Mouse (Mus musculus): ENCODE measurements at regions not wholly inside any gene's neighbourhood (a gene's known extent, or its start where the extent isn't known, plus 50 kb on each side); places are given as distances from the start of the nearest gene placed in this dataset.
"Not testable (repeated sequence)": the region's sequence is repeated elsewhere in the genome, so short reads cannot be mapped to it uniquely, and the experiment has no call there.

DNA sequence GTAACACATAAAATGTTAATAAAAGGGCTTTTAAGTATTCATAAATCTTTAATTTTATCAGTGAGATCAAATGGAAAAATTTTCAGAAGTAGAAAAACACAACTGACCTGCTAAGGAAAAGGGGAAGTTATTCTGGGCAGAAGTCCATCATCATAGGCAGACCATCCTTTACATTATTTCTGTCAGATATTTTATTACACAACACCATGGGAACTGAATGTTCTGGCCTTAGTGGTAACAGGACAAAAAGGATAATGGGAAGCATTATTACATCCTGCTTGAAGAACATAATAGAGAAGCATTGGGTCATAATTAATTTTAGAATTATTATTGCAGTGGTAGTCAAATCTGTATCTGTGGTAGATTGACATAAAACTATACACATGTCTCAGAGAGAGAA is 603.5 kb upstream of the Gje1 start:
- DNase-seq (ENCODE audit: low spot score): no peak

DNA sequence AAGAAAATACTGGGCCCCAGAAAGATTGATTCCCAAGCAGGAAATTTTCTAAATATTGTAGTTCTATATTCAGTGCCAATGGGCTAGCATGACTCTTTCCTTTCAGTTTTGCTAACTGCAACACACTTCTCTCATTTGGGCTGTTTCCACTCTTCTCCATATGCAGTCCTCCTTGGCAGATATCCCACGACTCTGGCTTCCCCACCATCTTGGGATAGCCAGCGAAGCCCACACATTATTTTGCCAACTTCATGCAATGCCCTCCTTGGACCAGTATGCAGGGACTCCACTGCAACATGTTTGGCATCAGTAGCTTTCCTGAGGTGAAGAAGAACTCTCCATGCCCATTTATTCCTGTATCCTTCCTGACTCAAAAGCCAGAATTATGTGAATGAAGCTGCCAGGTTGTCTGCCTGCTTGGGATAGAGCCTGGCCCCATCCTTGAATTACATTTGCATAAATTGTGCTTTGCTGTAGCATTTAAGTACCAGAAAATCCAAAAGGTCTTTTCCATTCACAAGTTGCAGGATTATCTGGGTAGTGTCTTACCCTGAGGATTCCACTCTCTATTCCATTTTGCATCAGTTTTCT is 599.1 kb upstream of the Gje1 start:
- no peak for DNase-seq (ENCODE audit: low spot score)

DNA sequence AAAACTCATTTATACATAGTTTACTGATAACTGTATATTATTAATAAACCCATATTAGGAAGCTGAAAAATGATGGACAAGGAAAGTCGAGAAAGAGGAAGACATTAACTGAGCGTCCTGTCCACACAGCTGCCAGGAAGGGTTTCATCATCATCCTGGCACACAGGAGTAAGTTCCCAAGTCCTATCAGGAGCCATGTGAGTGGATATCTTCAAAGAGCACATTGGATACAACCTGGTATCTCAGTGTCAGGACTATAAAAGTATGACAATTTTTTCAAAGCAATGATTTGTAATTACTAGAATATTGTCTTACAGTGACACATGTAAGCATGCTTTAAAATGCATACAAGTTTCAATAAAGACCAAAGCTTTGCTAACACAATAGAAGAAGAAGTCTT is 592.6 kb upstream of the Gje1 start:
- DNase-seq (ENCODE audit: low spot score): no peak

DNA sequence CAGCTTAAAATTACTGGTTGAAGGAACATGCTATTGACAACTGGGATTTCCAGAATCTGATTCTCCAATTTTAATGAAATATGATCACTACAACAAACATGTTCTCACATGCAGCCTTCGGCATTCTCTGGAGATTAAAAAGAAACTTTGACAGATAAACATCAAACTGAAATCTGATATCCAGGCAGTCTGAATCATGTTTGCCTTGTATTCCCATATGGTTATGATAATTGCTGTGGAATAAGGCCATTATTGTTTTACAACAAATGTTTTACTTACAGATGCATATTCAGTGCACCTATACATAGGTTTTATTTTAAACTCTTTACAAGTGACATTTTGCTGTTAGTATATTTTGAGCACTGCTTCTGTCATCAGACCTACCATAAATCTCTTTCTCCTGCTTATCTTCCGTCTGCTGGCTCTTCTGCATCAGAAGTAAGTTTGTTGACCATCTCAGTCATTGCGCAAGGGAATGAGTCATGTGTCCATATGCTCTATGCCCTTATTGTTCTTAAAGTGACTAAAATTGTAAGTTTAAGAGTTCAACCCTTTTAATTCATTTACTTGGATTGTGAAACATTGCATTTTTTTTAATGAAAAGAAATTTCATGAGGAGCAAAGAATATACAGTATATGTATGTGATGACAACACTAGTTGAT is 587.9 kb upstream of the Gje1 start:
- no peak for DNase-seq (ENCODE audit: low spot score)

DNA sequence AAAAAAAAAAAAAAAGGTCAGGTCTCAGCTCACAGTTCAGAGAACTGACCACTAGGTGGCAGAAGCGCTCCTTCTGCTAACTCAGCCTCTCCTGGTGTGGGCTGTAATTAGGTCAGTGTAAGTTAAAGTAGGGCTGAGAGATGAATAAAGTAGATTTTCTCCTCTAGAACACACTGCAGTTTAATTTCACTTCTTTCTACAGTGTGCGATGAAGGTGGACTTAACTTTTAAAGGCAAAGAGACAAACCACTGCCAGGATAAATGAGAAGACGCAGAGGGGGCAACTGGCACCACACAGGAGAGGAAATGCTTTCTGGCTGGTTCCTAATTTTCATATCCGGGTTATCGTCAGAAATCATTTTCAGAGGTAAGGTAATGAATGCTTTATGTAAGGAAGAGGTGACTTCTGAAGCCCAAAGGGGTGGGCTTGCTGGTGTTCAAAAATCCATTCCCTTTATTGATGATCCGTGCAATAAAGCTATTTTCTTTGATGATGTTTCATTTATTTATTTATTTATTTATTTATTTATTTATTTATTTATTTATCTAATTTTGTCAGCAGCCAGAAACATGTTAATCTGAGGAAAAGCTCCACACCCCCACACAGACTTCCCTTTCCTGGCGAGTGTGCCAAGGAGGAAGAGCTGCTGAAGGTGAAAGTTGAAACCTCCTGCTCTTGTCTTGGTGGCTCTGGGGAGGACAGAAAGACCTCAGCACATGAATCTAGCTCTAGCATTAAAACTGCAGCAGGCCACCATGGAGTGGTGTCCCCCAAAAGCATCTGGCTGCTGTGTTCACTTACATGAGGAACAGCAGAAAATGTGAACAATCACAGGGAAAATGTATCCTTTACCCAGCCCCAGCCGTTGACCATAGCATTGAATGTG is 582.4 kb upstream of the Gje1 start:
- peak; percentile 74 for DNase-seq (ENCODE audit: low spot score)

DNA sequence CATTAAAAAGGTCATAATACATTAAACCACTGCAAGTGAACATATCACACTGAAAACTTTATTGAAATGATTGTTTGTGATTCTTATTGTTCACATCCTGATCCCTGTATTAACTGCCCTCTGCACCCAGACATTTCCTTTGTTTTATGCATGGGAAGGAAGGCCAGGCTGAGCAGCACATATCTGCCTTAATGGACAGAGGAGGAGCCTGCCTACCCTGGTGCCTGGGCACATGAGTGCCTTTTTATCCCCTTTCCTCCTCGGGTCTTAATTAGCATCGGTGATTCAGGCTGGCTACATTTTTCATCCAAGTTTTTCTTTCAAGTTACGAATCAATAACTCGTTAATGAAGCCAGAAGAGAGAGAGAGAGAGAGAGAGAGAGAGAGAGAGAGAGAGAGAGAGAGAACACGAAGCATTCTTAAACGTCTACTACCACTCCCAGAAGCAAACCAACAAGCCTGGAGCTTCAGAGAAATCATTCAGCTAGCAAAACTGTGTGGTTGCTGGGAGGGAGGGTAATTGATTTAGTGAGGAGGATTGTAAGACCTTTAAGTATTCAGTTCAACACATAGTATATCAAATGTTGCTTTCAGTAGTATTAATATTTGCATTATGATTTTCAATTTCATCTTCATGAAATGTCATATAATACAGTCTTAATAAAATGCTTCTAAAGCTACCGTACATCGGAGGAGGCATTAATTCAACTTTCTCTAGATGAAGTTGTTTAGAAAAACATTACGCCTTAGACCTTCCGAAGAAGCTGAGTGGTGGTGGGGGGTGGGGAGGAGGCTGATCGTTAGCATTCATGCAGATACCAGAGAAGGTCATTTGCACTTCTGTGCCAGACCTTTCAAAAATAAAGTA is 581.6 kb upstream of the Gje1 start:
- DNase-seq (ENCODE audit: low spot score): no peak

DNA sequence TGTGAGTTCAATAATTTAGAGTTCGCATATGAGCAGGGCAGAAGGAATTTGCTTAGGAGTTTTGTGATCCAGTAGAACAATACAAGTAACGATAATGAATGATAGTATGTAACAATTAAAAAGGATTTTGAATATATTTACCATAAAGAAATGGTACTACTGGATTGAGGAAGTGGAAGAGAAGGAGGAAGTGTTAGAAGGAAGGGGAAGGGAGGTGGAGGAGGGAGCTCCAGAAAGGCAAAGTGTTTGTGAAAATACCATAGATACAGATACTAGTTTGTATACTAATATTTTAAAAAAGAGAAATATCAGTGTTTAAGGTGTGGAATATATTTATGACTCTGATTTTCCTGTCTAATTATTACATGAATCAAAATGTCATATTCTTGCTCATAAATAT is 579.2 kb upstream of the Gje1 start:
- DNase-seq (ENCODE audit: low spot score): no peak

DNA sequence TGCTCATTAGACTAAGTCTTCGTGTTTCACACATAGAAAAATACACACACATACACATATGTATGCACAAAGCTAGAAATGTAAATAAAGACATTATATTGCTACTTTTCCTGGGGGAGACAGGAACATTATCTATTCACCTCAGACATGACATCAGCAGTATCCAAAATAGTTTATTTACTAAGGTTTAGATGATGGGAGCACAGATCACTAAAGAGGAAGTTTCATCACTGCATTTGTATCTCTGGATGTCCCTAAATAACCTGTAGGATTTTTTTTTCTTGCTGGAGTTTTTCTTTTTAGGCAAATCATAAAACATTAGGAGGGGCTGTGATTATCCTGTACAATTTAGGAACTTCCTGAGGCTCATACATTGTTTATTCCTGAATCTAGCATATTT is 576.1 kb upstream of the Gje1 start:
- DNase-seq (ENCODE audit: low spot score): no peak

DNA sequence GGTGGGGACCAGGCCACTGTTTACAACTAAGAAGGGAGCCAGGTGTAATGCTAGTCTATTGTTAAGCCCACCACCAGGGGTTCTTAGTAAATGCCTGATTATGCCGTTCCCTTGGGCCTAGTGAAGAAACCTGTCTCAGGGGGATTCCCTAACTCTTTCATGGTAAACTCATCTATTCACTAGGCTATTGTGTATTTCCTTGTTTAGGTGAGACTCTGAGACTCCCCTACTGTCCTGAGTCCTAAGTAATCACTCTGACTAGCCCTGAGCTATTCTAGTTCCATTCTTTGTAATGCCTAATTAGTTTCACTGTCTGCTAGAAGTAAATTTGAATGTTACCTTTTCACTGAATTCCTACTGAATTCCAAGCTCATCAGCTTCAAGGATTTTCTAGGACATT is 545.3 kb upstream of the Gje1 start:
- DNase-seq (ENCODE audit: low spot score): not testable (repeated sequence)

DNA sequence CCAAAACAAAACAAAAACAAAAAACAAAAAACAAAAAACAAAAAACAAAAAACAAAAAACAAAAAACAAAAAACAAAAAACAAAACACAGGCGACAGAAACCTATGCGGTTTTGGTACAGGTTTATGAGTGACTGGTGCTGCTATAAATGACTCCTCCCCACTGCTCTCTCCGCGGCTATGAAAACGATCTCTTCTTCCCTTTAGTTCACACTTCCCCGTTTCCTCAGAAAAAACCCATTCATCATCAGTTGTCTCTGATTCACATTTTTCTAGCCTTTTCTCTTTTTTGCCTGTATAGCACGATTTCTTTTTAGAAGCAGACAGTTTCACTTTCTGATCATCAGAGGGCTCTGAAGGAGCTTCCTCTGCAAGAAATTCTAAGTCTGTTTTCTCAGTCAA is 544.3 kb upstream of the Gje1 start:
- not testable (repeated sequence) for DNase-seq (ENCODE audit: low spot score)

DNA sequence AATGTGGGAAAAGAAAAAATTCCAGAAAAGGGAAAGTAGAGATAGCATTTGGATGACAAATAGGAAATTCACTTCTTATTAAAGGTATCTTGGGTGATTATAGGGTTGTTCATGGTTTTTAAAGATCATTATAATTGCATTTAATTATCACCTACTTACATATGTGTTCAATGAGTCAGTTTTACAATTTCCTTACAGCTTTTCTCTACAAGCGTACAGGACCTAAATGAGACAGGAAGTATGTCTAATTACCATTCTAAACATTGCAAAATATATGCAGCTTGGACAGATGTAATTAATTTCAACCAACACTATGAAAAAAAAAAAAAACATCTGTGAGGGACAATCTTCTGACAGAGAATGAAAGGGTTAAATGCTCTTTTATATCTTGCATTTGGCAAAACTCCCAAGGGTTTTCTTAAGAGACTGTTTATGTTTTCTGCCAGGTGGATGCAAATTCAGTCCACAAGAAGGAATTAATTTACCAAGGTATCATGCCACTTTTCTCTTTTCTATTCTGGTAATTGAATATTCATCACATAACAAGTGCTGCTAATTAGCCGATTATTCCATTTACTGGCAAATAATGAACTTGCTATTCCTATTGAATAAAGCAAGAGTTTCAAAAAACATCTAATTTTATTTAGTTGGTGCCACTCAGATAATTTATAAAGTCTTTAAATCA is 531.5 kb upstream of the Gje1 start:
- no peak for DNase-seq (ENCODE audit: low spot score)

GRCm38 (mm10) chr10:15248899-15249298 is 530.9 kb upstream of the Gje1 start:
- DNase-seq (ENCODE audit: low spot score): no peak

DNA sequence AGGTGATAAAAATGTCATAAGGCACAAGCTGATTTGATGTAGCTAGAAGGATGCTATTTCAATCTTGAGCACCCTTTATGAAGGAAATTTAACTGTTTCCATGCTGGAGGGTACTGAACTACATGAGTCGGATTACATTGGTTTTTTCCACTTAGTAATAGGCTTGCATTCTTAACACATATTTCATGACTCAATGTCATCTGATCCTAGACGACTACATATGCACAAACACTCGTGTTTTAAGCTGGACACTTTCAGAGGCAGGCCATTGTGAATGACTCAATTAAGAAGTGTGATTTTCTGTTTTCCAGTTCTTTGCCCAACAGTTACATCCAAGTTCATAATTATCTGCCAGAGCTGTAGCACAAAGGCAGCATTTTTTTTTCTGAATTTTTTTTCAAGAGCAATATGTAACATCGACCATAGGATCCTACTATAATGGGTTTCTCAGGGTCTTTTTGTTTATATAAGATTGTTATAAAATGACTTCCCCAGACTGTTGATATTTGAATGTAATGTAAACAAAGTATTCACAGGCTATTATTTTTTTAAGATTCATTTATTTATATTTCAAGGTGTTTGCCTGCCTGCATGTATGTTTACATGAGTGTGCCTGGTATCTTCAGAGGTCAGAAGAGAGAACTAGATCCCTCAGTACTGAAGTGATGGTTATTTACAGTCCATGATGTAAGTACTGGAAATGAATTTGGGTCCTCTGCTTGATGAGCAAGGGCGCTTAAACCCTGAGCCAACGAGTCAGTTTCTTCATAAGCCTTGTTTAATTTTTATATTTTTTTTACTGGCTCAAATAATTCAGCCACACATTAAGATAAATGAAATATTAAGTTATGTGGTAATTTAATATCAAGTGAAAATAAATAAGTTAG is 526.6 kb upstream of the Gje1 start:
- DNase-seq (ENCODE audit: low spot score): no peak

- no peak for DNase-seq (ENCODE audit: low spot score)
These were observed 525.4 kb upstream of the Gje1 start for GRCm38 (mm10) chr10:15243460-15243859.

- no peak for DNase-seq (ENCODE audit: low spot score)
These were observed 500.9 kb upstream of the Gje1 start for GRCm38 (mm10) chr10:15218883-15219282.

- no peak for DNase-seq (ENCODE audit: low spot score)
These were observed 461.6 kb upstream of the Gje1 start for GRCm38 (mm10) chr10:15179585-15179984.

DNA sequence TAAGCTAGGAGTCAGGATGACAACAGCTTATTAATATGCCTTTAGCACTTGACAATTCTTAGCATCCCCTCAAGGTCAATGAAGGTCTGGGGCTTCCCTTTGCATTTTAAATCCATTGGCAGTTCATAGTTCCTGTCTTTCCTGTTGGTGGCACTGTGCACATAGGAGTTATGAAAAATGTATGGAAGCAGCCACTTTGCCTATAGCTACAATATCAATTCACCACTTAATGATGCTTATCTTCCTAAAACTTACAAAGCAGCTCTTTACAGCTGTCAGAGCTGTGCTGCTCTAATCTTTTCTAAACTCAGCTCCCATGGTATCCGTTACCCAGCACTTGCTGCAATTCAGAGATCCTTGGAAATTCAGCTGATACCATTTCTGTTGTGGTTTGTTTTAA is 456.4 kb upstream of the Gje1 start:
- no peak for DNase-seq (ENCODE audit: low spot score)

DNA sequence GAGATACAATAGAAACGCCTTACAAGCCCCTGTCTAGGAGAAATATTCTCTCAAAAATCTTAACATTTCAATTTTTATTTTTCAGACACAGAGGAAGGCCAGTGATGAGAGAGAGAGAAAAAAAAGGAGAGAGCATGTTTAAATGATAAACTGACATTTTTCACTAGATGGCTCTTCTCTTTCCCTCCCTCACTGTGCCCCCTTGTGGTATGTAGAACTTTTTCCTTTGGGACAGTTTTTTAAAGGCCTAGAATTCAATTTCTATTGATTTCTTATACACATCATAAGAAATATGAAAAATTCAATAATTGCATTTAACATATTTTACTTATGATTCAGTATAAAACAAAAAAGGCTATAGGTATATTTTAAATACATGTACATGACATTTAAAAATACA is 454.5 kb upstream of the Gje1 start:
- no peak for DNase-seq (ENCODE audit: low spot score)

GRCm38 (mm10) chr10:15140703-15141102 is 422.7 kb upstream of the Gje1 start:
- DNase-seq (ENCODE audit: low spot score): no peak
